Mouse (Mus musculus) small intestine, adult 10 weeks (tissue): ENCODE results near the gene Clca4a. TPM values are rescaled to one million over a fixed set of nuclear protein-coding genes. Genes with fewer than 3 reads are reported as not detected.

ENCODE experiments used
- polyA plus RNA-seq: library from polyadenylated mRNA; stranded (reverse); fragments of 350-450 nt; fragmentation: Illumina TruSeq; extraction: RNeasy Lipid Tissue Mini Kit (QIAGEN cat#74804); gene quantifications from one replicate; pipeline ENCODE4 v1.2.3, GENCODE M21; 2014; ENCODE audit warnings: low replicate concordance

Gene Clca4a
- 679 TPM for polyA plus RNA-seq

GRCm38 (mm10) chr3:144974945-144975344 lies at the start of gene Clca4a:
Gene Clca4a, minus strand, starts transcription at chr3:144975045.

GRCm38 (mm10) chr3:144932335-144932734 lies 42.5 kb downstream of the Clca4a start, which contains the start of gene Clca4b:
Gene Clca4b, minus strand, starts transcription at chr3:144932529.

Other genes starting within 250 kb of the Clca4a start
- 13.8 TPM for gene Clca3a1, start 214.1 kb downstream of the Clca4a start, polyA plus RNA-seq
- gene Clca3a2, start 155.6 kb downstream of the Clca4a start, polyA plus RNA-seq: 6.0 TPM
- 71.9 TPM for gene Clca3b, start 125.7 kb downstream of the Clca4a start, polyA plus RNA-seq
- gene Clca4b, start 42.5 kb downstream of the Clca4a start, polyA plus RNA-seq: 2,507 TPM
- 431 TPM for gene Clca1, start 57.7 kb upstream of the Clca4a start, polyA plus RNA-seq
- gene Clca2, start 124.4 kb upstream of the Clca4a start, polyA plus RNA-seq: 0.41 TPM
- 92.3 TPM for gene Odf2l, start 143.5 kb upstream of the Clca4a start, polyA plus RNA-seq